Mouse (Mus musculus) thymus, adult 2 months (tissue): ENCODE results near the gene Rasl10a.

Source experiments
- CTCF ChIP-seq: fragments of 200-500 bp; IDR thresholded peaks from 2 replicates; pipeline ENCODE4 v1.5.1; 2012; ENCODE audit warnings: mild to moderate bottlenecking, control low read depth, low read length, moderate library complexity, borderline replicate concordance; ENCODE audit not compliant: control insufficient read depth, poor library complexity, insufficient read depth; ENCODE audit errors: extremely low read depth
- POLR2A ChIP-seq: fragments of 200-500 bp; IDR thresholded peaks from 2 replicates; pipeline ENCODE4 v1.6.1; 2012; ENCODE audit warnings: mild to moderate bottlenecking, low read length, control low read depth, moderate library complexity; ENCODE audit not compliant: control insufficient read depth, poor library complexity, insufficient read depth; ENCODE audit errors: extremely low read depth

GRCm38 (mm10) chr11:5075760-5076159 lies 17.8 kb downstream of the Rasl10a start:
- TF ChIP-seq POLR2A (no peak), CTCF (no peak)
